Mouse (Mus musculus) lung, postnatal 0 days (tissue): ENCODE results near the gene Kdm6b.

Experiments
- CTCF ChIP-seq: IDR thresholded peaks from 2 replicates; pipeline ENCODE4 v1.5.1; 2016; ENCODE audit warnings: antibody characterized with exemption, mild to moderate bottlenecking
- EP300 ChIP-seq: IDR thresholded peaks from 2 replicates; pipeline ENCODE4 v1.6.1; 2016; ENCODE audit warnings: antibody characterized with exemption, mild to moderate bottlenecking, control low read depth

DNA sequence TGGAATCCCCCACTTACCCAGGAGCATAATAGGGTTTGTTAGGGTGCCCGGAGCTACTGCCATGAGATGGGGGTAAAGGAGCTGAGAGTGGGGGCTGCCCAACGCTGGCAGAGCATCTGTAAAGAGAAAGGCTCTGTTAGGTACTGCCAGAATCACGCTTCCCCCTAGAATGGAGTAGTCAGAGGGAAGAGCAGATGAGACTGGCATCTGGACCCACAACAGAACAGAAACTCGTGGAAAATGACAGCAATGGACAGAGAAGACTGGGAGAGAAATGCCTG is 5.8 kb downstream of the Kdm6b start:
- TF ChIP-seq CTCF (no peak), EP300 (no peak)
